Mouse (Mus musculus): ENCODE measurements around the gene Cox7a1. TPM values are rescaled to one million over a fixed set of nuclear protein-coding genes. Genes with fewer than 3 reads are reported as not detected.
"Not testable (repeated sequence)": the region's sequence is repeated elsewhere in the genome, so short reads cannot be mapped to it uniquely, and the experiment has no call there.

The Cox7a1 gene
- polyA plus RNA-seq, 1 experiment: 85.8 TPM

- no peak overlapping the region for H3K4me3 ChIP-seq (ENCODE audit: control insufficient read depth, insufficient read depth, low read length)
- 0 out of 2 replicates have a peak, but pooled peaks cover 3% of the 10 kb centered on the region for H3K4me1 ChIP-seq (replicated peaks; ENCODE audit: control insufficient read depth, insufficient read depth, low read length)
- no peak for DNase-seq
- no peak overlapping the region for H3K27ac ChIP-seq (ENCODE audit: control insufficient read depth, insufficient read depth, low read length)
- H3K27me3 ChIP-seq (ENCODE audit: control insufficient read depth, insufficient read depth, low read length): no peaks in the 10 kb centered on the region
- 93% methylated on average over 5 of the region's 5 CpGs for WGBS
- TF ChIP-seq CTCF (IDR thresholded peaks at IDR 0.05; ENCODE audit: borderline replicate concordance, control insufficient read depth, extremely low read depth, insufficient read depth, low read length, poor library complexity) (no peak), POLR2A (IDR thresholded peaks at IDR 0.05; ENCODE audit: control insufficient read depth, extremely low read depth, insufficient read depth, low read length, poor library complexity) (no peak)
- no peaks in the 10 kb centered on the region for H3K36me3 ChIP-seq (ENCODE audit: control insufficient read depth, insufficient read depth, low read length)
These were observed 16.3 kb downstream of the Cox7a1 start for GRCm38 (mm10) chr7:30200200-30200599.

DNA sequence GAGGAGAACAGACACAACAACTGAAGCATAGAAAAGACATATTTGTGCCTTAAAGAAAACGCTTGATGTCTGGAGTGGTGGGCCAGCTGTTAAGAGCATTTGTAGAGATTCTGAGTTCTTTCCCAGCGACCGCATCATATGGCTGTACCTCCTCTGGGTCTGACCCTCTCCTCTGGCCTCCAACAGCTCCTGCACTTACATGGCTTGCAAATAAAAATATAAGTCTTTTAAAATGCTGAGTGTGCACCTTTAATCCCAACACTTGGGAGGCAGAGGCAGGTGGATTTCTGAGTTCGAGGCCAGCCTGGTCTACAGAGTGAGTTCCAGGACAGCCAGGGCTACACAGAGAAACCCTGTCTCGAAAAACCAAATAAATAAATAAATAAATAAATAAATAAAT lies 16.7 kb downstream of the Cox7a1 start:
- WGBS: 96% methylated on average over 5 of the region's 5 CpGs
- H3K4me3 ChIP-seq (ENCODE audit: control insufficient read depth, insufficient read depth, low read length); H3K36me3 ChIP-seq (ENCODE audit: control insufficient read depth, insufficient read depth, low read length); DNase-seq; H3K27me3 ChIP-seq (ENCODE audit: control insufficient read depth, insufficient read depth, low read length); H3K27ac ChIP-seq (ENCODE audit: control insufficient read depth, insufficient read depth, low read length); H3K4me1 ChIP-seq (replicated peaks; ENCODE audit: control insufficient read depth, insufficient read depth, low read length): not testable (repeated sequence)

GRCm38 (mm10) chr7:30202895-30203690 lies 19.1 kb downstream of the Cox7a1 start:
- Histone ChIP-seq H3K36me3 (ENCODE audit: control insufficient read depth, insufficient read depth, low read length) (no peaks in the 10 kb centered on the region), H3K27me3 (ENCODE audit: control insufficient read depth, insufficient read depth, low read length) (no peaks in the 10 kb centered on the region), H3K4me3 (ENCODE audit: control insufficient read depth, insufficient read depth, low read length) (no peak overlapping the region), H3K27ac (ENCODE audit: control insufficient read depth, insufficient read depth, low read length) (no peak overlapping the region), H3K4me1 (replicated peaks; ENCODE audit: control insufficient read depth, insufficient read depth, low read length) (no peaks in the 10 kb centered on the region)
- TF ChIP-seq POLR2A (IDR thresholded peaks at IDR 0.05; ENCODE audit: control insufficient read depth, extremely low read depth, insufficient read depth, low read length, poor library complexity) (no peak), CTCF (IDR thresholded peaks at IDR 0.05; ENCODE audit: borderline replicate concordance, control insufficient read depth, extremely low read depth, insufficient read depth, low read length, poor library complexity) (no peak)
- WGBS: 94% methylated on average over 11 of the region's 11 CpGs
- DNase-seq: no peak

DNA sequence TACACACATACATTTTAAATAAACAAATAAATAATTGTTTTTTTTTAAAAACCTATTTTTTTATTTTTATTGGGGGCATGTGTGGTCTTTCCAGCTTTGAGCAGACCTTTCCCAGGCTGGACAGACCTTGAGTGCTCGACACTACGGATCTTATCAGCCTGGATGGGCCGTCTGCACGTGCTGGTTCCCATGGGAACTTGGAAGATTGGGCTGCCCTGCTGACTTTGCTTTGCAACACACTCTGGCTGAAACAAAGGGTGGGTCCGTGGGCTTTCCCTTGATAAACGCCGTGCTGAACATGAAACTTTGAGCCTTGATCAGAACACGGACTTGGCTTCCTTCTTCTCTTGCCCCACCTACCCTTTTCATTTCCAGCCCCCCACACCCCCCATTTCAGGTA lies 20.4 kb downstream of the Cox7a1 start:
- no peaks in the 10 kb centered on the region for H3K36me3 ChIP-seq (ENCODE audit: control insufficient read depth, insufficient read depth, low read length)
- H3K4me1 ChIP-seq (replicated peaks; ENCODE audit: control insufficient read depth, insufficient read depth, low read length): no peaks in the 10 kb centered on the region
- peak overlapping the region; percentile 22 for H3K4me3 ChIP-seq (ENCODE audit: control insufficient read depth, insufficient read depth, low read length)
- no peak overlapping the region for H3K27ac ChIP-seq (ENCODE audit: control insufficient read depth, insufficient read depth, low read length)
- no peaks in the 10 kb centered on the region for H3K27me3 ChIP-seq (ENCODE audit: control insufficient read depth, insufficient read depth, low read length)
- WGBS: 68% methylated on average over 8 of the region's 8 CpGs
- DNase-seq: no peak
- TF ChIP-seq POLR2A (IDR thresholded peaks at IDR 0.05; ENCODE audit: control insufficient read depth, extremely low read depth, insufficient read depth, low read length, poor library complexity) (no peak), CTCF (IDR thresholded peaks at IDR 0.05; ENCODE audit: borderline replicate concordance, control insufficient read depth, extremely low read depth, insufficient read depth, low read length, poor library complexity) (no peak)

DNA sequence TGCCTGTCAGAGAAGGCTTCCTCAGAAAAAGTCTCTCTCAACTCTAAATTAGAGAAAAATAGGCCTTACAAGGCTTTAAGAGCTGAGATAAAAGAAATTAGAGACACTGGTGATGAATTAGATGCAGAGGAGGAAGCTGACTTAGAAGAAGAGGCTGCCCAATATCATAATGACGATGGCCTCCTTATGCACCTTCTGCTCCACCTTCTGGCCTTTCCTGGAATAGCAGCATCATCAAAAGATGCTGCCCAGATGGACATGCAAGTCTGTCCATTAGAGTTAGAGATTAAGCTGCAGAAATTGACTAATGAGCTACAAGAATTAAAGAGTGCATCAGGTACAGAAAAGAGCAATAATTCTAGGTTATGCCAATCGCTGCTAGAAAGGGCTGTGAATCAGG lies 21.4 kb downstream of the Cox7a1 start:
- TF ChIP-seq POLR2A (IDR thresholded peaks at IDR 0.05; ENCODE audit: control insufficient read depth, extremely low read depth, insufficient read depth, low read length, poor library complexity): no peak
- 13% methylated on average over 2 of the region's 2 CpGs for WGBS
- Histone ChIP-seq H3K36me3 (ENCODE audit: control insufficient read depth, insufficient read depth, low read length) (no peaks in the 10 kb centered on the region), H3K4me1 (replicated peaks; ENCODE audit: control insufficient read depth, insufficient read depth, low read length) (no peaks in the 10 kb centered on the region), H3K27ac (ENCODE audit: control insufficient read depth, insufficient read depth, low read length) (no peak overlapping the region), H3K4me3 (ENCODE audit: control insufficient read depth, insufficient read depth, low read length) (no peak overlapping the region), H3K27me3 (ENCODE audit: control insufficient read depth, insufficient read depth, low read length) (no peaks in the 10 kb centered on the region)
- peak; percentile 46 for DNase-seq

GRCm38 (mm10) chr7:30206364-30206763 lies 22.4 kb downstream of the Cox7a1 start:
- not testable (repeated sequence) for H3K4me3 ChIP-seq (ENCODE audit: control insufficient read depth, insufficient read depth, low read length); H3K27ac ChIP-seq (ENCODE audit: control insufficient read depth, insufficient read depth, low read length); H3K36me3 ChIP-seq (ENCODE audit: control insufficient read depth, insufficient read depth, low read length); H3K4me1 ChIP-seq (replicated peaks; ENCODE audit: control insufficient read depth, insufficient read depth, low read length); H3K27me3 ChIP-seq (ENCODE audit: control insufficient read depth, insufficient read depth, low read length); DNase-seq
- 62% methylated on average over 5 of the region's 5 CpGs for WGBS

DNA sequence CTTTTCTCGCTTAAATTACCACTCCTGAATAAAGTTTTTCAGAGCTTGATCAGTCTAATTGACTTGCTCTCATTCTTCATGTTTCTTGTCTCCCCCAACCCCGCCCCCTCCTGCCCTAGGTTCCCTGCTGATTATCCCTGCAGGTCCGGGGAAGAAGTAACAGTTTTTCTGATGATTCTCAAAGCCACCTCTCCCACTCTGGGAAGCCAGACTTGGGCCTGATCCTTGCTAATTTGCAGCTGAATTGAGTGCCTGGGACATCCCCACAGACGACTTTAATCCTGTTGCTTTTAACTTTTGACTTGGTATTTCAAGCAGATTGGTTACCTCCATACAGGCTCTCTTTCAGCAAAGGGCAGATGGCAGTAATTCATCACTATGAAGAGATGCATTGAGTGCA lies 27.1 kb downstream of the Cox7a1 start:
- WGBS: 80% methylated on average over 4 of the region's 4 CpGs

More for the DNA sequence above, 27.1 kb downstream of the Cox7a1 start:
- Histone ChIP-seq H3K27ac (ENCODE audit: control insufficient read depth, insufficient read depth, low read length) (no peak overlapping the region), H3K4me3 (ENCODE audit: control insufficient read depth, insufficient read depth, low read length) (no peak overlapping the region), H3K36me3 (ENCODE audit: control insufficient read depth, insufficient read depth, low read length) (no peaks in the 10 kb centered on the region), H3K27me3 (ENCODE audit: control insufficient read depth, insufficient read depth, low read length) (no peaks in the 10 kb centered on the region), H3K4me1 (replicated peaks; ENCODE audit: control insufficient read depth, insufficient read depth, low read length) (no peaks in the 10 kb centered on the region)
- no peak for DNase-seq
- TF ChIP-seq CTCF (IDR thresholded peaks at IDR 0.05; ENCODE audit: borderline replicate concordance, control insufficient read depth, extremely low read depth, insufficient read depth, low read length, poor library complexity) (no peak), POLR2A (IDR thresholded peaks at IDR 0.05; ENCODE audit: control insufficient read depth, extremely low read depth, insufficient read depth, low read length, poor library complexity) (no peak)

Data from thymus, adult 2 months (tissue).